Mouse (Mus musculus): ENCODE measurements at regions not wholly inside any gene's neighbourhood (a gene's known extent, or its start where the extent isn't known, plus 50 kb on each side); places are given as distances from the start of the nearest gene placed in this dataset.
"Not testable (repeated sequence)": the region's sequence is repeated elsewhere in the genome, so short reads cannot be mapped to it uniquely, and the experiment has no call there.

GRCm38 (mm10) chr12:21680026-21680425 lies 262.6 kb upstream of the Ywhaq start:
- not testable (repeated sequence) for DNase-seq (ENCODE audit: low spot score); H3K9me3 ChIP-seq (ENCODE audit: control insufficient read depth, low read length); H3K27me3 ChIP-seq (ENCODE audit: control insufficient read depth, insufficient read depth, low read length); H3K27ac ChIP-seq (ENCODE audit: low read depth, low read length); H3K4me1 ChIP-seq (replicated peaks; ENCODE audit: control insufficient read depth, insufficient read depth, low read length); H3K9ac ChIP-seq (ENCODE audit: low read length); ATAC-seq (replicated peaks; ENCODE audit: low FRiP score); H3K36me3 ChIP-seq (ENCODE audit: control insufficient read depth, insufficient read depth, low read length); H3K4me2 ChIP-seq (ENCODE audit: low read depth, low read length, severe bottlenecking); H3K4me3 ChIP-seq (ENCODE audit: low read depth, low read length)
- WGBS: 47% methylated on average over 3 of the region's 4 CpGs

DNA sequence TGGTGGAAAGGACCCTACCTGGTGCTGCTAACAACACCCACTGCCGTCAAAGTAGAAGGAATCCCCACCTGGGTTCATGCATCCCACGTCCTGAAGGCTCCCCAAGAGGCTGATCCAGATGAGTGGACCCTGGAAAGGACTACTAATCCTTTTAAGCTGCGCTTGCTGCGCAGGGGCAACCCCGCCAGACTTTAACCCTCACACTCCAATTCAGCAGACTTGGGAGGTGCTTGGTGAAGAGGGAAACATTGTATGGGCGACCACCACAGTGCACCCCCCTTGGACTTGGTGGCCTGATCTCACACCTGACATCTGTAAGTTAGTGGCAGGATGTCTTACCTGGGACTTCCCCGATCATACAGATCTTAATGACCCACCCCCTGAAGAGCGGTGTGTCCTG lies 231.9 kb upstream of the Ywhaq start:
- H3K27me3 ChIP-seq (ENCODE audit: control insufficient read depth, insufficient read depth, low read length); H3K9ac ChIP-seq (ENCODE audit: low read length); ATAC-seq (replicated peaks; ENCODE audit: low FRiP score); H3K36me3 ChIP-seq (ENCODE audit: control insufficient read depth, insufficient read depth, low read length); H3K9me3 ChIP-seq (ENCODE audit: control insufficient read depth, low read length); H3K4me1 ChIP-seq (replicated peaks; ENCODE audit: control insufficient read depth, insufficient read depth, low read length); H3K4me2 ChIP-seq (ENCODE audit: low read depth, low read length, severe bottlenecking); H3K27ac ChIP-seq (ENCODE audit: low read depth, low read length); H3K4me3 ChIP-seq (ENCODE audit: low read depth, low read length); DNase-seq (ENCODE audit: low spot score): not testable (repeated sequence)
- WGBS: 89% methylated on average over 8 of the region's 8 CpGs

- H3K9ac ChIP-seq (ENCODE audit: low read length); H3K4me1 ChIP-seq (replicated peaks; ENCODE audit: control insufficient read depth, insufficient read depth, low read length); H3K4me2 ChIP-seq (ENCODE audit: low read depth, low read length, severe bottlenecking); H3K27me3 ChIP-seq (ENCODE audit: control insufficient read depth, insufficient read depth, low read length); H3K36me3 ChIP-seq (ENCODE audit: control insufficient read depth, insufficient read depth, low read length); H3K9me3 ChIP-seq (ENCODE audit: control insufficient read depth, low read length); H3K4me3 ChIP-seq (ENCODE audit: low read depth, low read length); H3K27ac ChIP-seq (ENCODE audit: low read depth, low read length); ATAC-seq (replicated peaks; ENCODE audit: low FRiP score): not testable (repeated sequence)
- 19% methylated on average over 2 of the region's 2 CpGs for WGBS
- DNase-seq (ENCODE audit: low spot score): peak; percentile 81
Measured at GRCm38 (mm10) chr12:21613781-21614180, 196.3 kb upstream of the Ywhaq start.

DNA sequence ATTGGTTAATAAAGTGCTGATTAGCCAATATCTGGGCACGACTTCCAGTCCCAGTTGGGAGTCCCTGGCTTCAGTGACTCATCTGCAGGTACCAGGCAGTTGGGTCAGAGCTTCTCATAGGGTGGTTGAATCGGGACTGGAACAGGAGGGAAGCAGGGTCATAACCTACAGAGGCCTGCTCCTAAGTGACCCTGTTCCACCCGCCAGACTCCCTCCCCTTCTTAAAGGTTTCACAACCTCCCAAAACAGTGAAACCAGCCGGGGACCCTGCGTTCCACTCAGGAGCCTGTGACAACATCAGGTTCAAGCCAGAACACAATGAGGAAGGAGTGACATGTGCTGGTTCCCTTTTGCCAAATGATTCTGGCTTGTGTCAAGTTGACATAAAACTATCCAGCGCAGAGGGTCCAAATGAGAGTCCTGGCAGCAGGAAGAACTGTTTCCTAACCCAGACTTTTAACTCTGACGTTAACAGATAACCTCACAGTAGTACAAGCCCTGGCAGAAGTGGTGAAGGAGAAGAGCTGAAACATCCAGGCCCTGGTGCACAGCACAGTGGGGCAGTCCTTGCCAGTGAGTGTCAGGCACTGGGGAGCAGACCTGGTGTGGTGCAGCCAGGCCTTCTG lies 151.1 kb upstream of the Ywhaq start:
- ATAC-seq (replicated peaks; ENCODE audit: low FRiP score) (no peak), DNase-seq (ENCODE audit: low spot score) (no peak)
- Histone ChIP-seq H3K27ac (ENCODE audit: low read depth, low read length) (no peak overlapping the region), H3K36me3 (ENCODE audit: control insufficient read depth, insufficient read depth, low read length) (no peaks in the 10 kb centered on the region), H3K4me3 (ENCODE audit: low read depth, low read length) (no peak overlapping the region), H3K27me3 (ENCODE audit: control insufficient read depth, insufficient read depth, low read length) (no peaks in the 10 kb centered on the region), H3K9ac (ENCODE audit: low read length) (no peak overlapping the region), H3K4me2 (ENCODE audit: low read depth, low read length, severe bottlenecking) (no peak overlapping the region), H3K9me3 (ENCODE audit: control insufficient read depth, low read length) (no peaks in the 10 kb centered on the region; the same call in 1 of the 2 replicates), H3K4me1 (replicated peaks; ENCODE audit: control insufficient read depth, insufficient read depth, low read length) (no peaks in the 10 kb centered on the region)
- 82% methylated on average over 7 of the region's 7 CpGs for WGBS

DNA sequence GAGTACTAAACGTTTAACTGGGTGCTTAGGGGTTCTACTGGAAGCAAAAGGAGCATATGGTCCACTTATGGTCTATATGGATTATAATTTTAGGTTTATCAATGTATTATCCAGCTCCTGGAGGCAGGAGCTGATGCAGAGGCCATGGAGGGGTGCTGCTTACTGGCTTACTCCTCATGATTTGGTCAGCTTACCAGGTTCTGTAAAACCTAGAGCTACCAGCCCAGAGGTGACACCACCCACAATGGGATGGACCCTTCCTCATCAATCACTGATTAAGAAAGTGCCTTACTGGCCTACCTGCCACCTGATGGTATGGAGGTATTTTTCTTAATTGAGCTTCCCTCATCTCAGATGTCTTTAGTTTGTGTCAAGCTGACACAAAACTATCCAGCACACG lies 126.5 kb upstream of the Ywhaq start:
- H3K27ac ChIP-seq (ENCODE audit: low read depth, low read length); H3K4me3 ChIP-seq (ENCODE audit: low read depth, low read length); DNase-seq (ENCODE audit: low spot score); ATAC-seq (replicated peaks; ENCODE audit: low FRiP score); H3K4me1 ChIP-seq (replicated peaks; ENCODE audit: control insufficient read depth, insufficient read depth, low read length); H3K9ac ChIP-seq (ENCODE audit: low read length); H3K4me2 ChIP-seq (ENCODE audit: low read depth, low read length, severe bottlenecking); H3K27me3 ChIP-seq (ENCODE audit: control insufficient read depth, insufficient read depth, low read length); H3K9me3 ChIP-seq (ENCODE audit: control insufficient read depth, low read length); H3K36me3 ChIP-seq (ENCODE audit: control insufficient read depth, insufficient read depth, low read length): not testable (repeated sequence)
- 45% methylated on average over 2 of the region's 2 CpGs for WGBS

GRCm38 (mm10) chr12:21543153-21543894 lies 125.9 kb upstream of the Ywhaq start:
- WGBS: 4% methylated on average over 31 of the region's 34 CpGs
- peak overlapping the region; percentile 42 for H3K4me3 ChIP-seq (ENCODE audit: low read depth, low read length)
- not testable (repeated sequence) for H3K4me1 ChIP-seq (replicated peaks; ENCODE audit: control insufficient read depth, insufficient read depth, low read length); H3K36me3 ChIP-seq (ENCODE audit: control insufficient read depth, insufficient read depth, low read length); H3K9me3 ChIP-seq (ENCODE audit: control insufficient read depth, low read length); H3K27me3 ChIP-seq (ENCODE audit: control insufficient read depth, insufficient read depth, low read length); H3K27ac ChIP-seq (ENCODE audit: low read depth, low read length)
- H3K9ac ChIP-seq (ENCODE audit: low read length): peak overlapping the region; percentile 67
- H3K4me2 ChIP-seq (ENCODE audit: low read depth, low read length, severe bottlenecking): peak overlapping the region; percentile 54
- peak; percentile 76 for ATAC-seq (replicated peaks; ENCODE audit: low FRiP score)
- peak; percentile 69 for DNase-seq (ENCODE audit: low spot score)

DNA sequence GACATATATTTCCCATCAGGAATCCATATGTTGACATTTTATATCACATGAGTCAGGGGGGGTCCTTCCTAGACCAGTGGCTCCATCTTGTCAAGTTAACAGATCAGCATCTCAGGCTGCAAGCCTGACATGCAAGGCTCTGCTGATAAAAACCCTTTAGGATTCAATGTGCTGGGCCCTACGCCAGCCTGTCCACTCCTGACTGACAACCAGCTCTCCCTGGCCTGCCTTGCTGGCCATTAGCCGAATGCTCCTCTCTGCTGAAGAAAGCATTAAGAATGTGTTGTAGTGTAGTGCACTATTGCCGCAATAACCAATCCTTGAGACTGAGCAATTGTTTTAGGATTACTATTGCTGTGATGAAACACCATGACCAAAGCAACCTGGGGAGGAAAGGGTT lies 114.3 kb upstream of the Ywhaq start:
- H3K4me2 ChIP-seq (ENCODE audit: low read depth, low read length, severe bottlenecking): no peak overlapping the region
- no peak overlapping the region for H3K4me3 ChIP-seq (ENCODE audit: low read depth, low read length)
- no peak for ATAC-seq (replicated peaks; ENCODE audit: low FRiP score)

GRCm38 (mm10) chr12:21529367-21529766 lies 111.9 kb upstream of the Ywhaq start:
- H3K27ac ChIP-seq (ENCODE audit: low read depth, low read length); H3K9me3 ChIP-seq (ENCODE audit: control insufficient read depth, low read length); H3K36me3 ChIP-seq (ENCODE audit: control insufficient read depth, insufficient read depth, low read length); DNase-seq (ENCODE audit: low spot score); H3K4me2 ChIP-seq (ENCODE audit: low read depth, low read length, severe bottlenecking); H3K4me3 ChIP-seq (ENCODE audit: low read depth, low read length); H3K4me1 ChIP-seq (replicated peaks; ENCODE audit: control insufficient read depth, insufficient read depth, low read length); ATAC-seq (replicated peaks; ENCODE audit: low FRiP score); H3K27me3 ChIP-seq (ENCODE audit: control insufficient read depth, insufficient read depth, low read length); H3K9ac ChIP-seq (ENCODE audit: low read length): not testable (repeated sequence)
- 83% methylated on average over 3 of the region's 3 CpGs for WGBS

More for the DNA sequence above, 114.3 kb upstream of the Ywhaq start:
- no peaks in the 10 kb centered on the region for H3K27me3 ChIP-seq (ENCODE audit: control insufficient read depth, insufficient read depth, low read length)
- no peaks in the 10 kb centered on the region for H3K36me3 ChIP-seq (ENCODE audit: control insufficient read depth, insufficient read depth, low read length)
- H3K9me3 ChIP-seq (ENCODE audit: control insufficient read depth, low read length): no peaks in the 10 kb centered on the region; the same call in 1 of the 2 replicates
- H3K9ac ChIP-seq (ENCODE audit: low read length): no peak overlapping the region
- H3K4me1 ChIP-seq (replicated peaks; ENCODE audit: control insufficient read depth, insufficient read depth, low read length): no peaks in the 10 kb centered on the region
- H3K27ac ChIP-seq (ENCODE audit: low read depth, low read length): no peak overlapping the region
- DNase-seq (ENCODE audit: low spot score): no peak
- WGBS: 88% methylated on average over 3 of the region's 3 CpGs

DNA sequence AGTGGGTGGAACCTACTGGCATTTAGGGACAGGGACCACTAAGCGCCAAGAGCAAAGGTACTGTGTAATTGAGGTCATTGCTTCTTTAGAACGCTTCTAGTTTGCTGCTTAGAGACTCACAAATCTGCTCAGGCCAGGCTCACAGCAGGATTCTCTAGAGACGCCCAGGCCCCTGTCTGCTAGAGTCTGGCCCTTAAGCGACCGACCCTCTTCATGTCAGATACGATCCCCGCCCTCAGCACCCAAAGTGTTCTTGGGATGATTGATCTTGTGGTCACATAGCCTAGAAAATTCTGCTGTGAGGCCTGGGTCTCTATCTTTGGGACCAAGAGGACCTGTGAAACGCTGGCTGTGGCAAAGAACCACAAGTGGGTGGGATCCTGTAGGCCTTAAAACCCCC lies 109.9 kb upstream of the Ywhaq start:
- not testable (repeated sequence) for ATAC-seq (replicated peaks; ENCODE audit: low FRiP score); H3K36me3 ChIP-seq (ENCODE audit: control insufficient read depth, insufficient read depth, low read length); H3K4me1 ChIP-seq (replicated peaks; ENCODE audit: control insufficient read depth, insufficient read depth, low read length); DNase-seq (ENCODE audit: low spot score); H3K4me2 ChIP-seq (ENCODE audit: low read depth, low read length, severe bottlenecking); H3K4me3 ChIP-seq (ENCODE audit: low read depth, low read length); H3K9ac ChIP-seq (ENCODE audit: low read length); H3K9me3 ChIP-seq (ENCODE audit: control insufficient read depth, low read length); H3K27ac ChIP-seq (ENCODE audit: low read depth, low read length); H3K27me3 ChIP-seq (ENCODE audit: control insufficient read depth, insufficient read depth, low read length)
- 84% methylated on average over 8 of the region's 8 CpGs for WGBS
